Mouse (Mus musculus) hindbrain, embryonic 11.5 days (tissue): ENCODE results near the gene Tmeff2. TPM values are rescaled to one million over a fixed set of nuclear protein-coding genes. Genes with fewer than 3 reads are reported as not detected.

Experiments used
- ATAC-seq: fragments of 200-750 bp; cut with Nextera tagmentation; 2 replicates; pipeline ENCODE4 v1.8.0; 2017; ENCODE audit warnings: mild to moderate bottlenecking, moderate TSS enrichment, moderate library complexity; ENCODE audit not compliant: low FRiP score
- DNase-seq: peaks from one replicate; pipeline ENCODE4 v3.0.0-alpha.2; 2015; ENCODE audit warnings: low spot score
- H3K27ac ChIP-seq: fragments of 300-500 bp; sonication (generic); 2 replicates; pipeline ENCODE4 v1.5.1; 2014; ENCODE audit warnings: mild to moderate bottlenecking, low read depth, low read length
- H3K27me3 ChIP-seq: fragments of 300-500 bp; sonication (generic); 2 replicates; pipeline ENCODE4 v1.6.1; 2014; ENCODE audit warnings: mild to moderate bottlenecking, low read length, moderate library complexity, mixed read lengths; ENCODE audit not compliant: control insufficient read depth, insufficient read depth
- H3K36me3 ChIP-seq: fragments of 300-500 bp; sonication (generic); 2 replicates; pipeline ENCODE4 v1.6.1; 2014; ENCODE audit warnings: mild to moderate bottlenecking, low read length, moderate library complexity, mixed read lengths; ENCODE audit not compliant: control insufficient read depth, insufficient read depth
- H3K4me1 ChIP-seq: fragments of 300-500 bp; sonication (generic); replicated peaks from 2 replicates; pipeline ENCODE4 v1.6.1; 2014; ENCODE audit warnings: low read length, mixed read lengths; ENCODE audit not compliant: control insufficient read depth, insufficient read depth
- H3K4me2 ChIP-seq: fragments of 300-500 bp; sonication (generic); replicated peaks from 2 replicates; pipeline ENCODE4 v1.6.1; 2014; ENCODE audit warnings: mild to moderate bottlenecking, low read depth, low read length
- H3K4me3 ChIP-seq: fragments of 300-500 bp; sonication (generic); 2 replicates; pipeline ENCODE4 v1.5.1; 2014; ENCODE audit warnings: low read depth, low read length
- H3K9ac ChIP-seq: fragments of 300-500 bp; sonication (generic); 2 replicates; pipeline ENCODE4 v1.6.1; 2014; ENCODE audit warnings: low read depth, low read length
- H3K9me3 ChIP-seq: fragments of 300-500 bp; sonication (generic); 2 replicates; pipeline ENCODE4 v1.6.1; 2016; ENCODE audit warnings: low read length; ENCODE audit not compliant: control insufficient read depth
- WGBS: fragments of 180-500 bp; shearing (Covaris S2); extraction: QIAGEN DNeasy Blood & Tissue Kit; methylation state at CpG from one replicate; pipeline ENCODE4 v1.1.7; 2014; 5-methylcytosine and 5-hydroxymethylcytosine counted together
- polyA plus RNA-seq: library from polyadenylated mRNA; unstranded; fragments of >200 nt; fragmentation: Nextera tagmentation; extraction: Ambion mirVana; gene quantifications from 2 replicates; pipeline ENCODE4 v1.2.1, GENCODE M21; 2014

The Tmeff2 gene
- polyA plus RNA-seq, 1 experiment from 2014 or later, result 16.8 TPM

- no peak overlapping the region for H3K4me3 ChIP-seq
- no peak for ATAC-seq
- no peaks in the 10 kb centered on the region for H3K27me3 ChIP-seq
- no peaks in the 10 kb centered on the region for H3K4me1 ChIP-seq
- 87% methylated on average over 7 of the region's 7 CpGs for WGBS
- no peaks in the 10 kb centered on the region for H3K9me3 ChIP-seq
- no peaks in the 10 kb centered on the region for H3K36me3 ChIP-seq
- DNase-seq, result no peak
- H3K9ac ChIP-seq, result no peak overlapping the region
- no peak overlapping the region for H3K27ac ChIP-seq
- H3K4me2 ChIP-seq, result no peak overlapping the region
Observed at GRCm38 (mm10) chr1:51225156-51225555, 324.7 kb downstream of the Tmeff2 start.
